Mouse (Mus musculus): ENCODE data around the gene Eif2a. TPM values are rescaled to one million over a fixed set of nuclear protein-coding genes. Genes with fewer than 3 reads are reported as not detected.

Gene Eif2a
- polyA plus RNA-seq, 1 experiment: 14.4 TPM

- TF ChIP-seq MYOG (IDR thresholded peaks at IDR 0.05; ENCODE audit: control insufficient read depth in 1 of 3, insufficient read depth in 1 of 3, insufficient read length in 2 of 3, low read depth in 2 of 3): no peak
- no peak for TF ChIP-seq MAX (IDR thresholded peaks at IDR 0.05; ENCODE audit: low read depth)
- Histone ChIP-seq H3ac (ENCODE audit: control insufficient read depth, insufficient read length) (no peak overlapping the region), H3K79me2 (ENCODE audit: control insufficient read depth, insufficient read depth) (peaks cover 9% of the 10 kb centered on the region), H3K4me3 (no peak overlapping the region), H3K36me3 (ENCODE audit: control insufficient read depth, insufficient read depth) (peaks cover 16% of the 10 kb centered on the region), H3K27me3 (ENCODE audit: control insufficient read depth, insufficient read depth, insufficient read length) (no peaks in the 10 kb centered on the region), H3K4me2 (ENCODE audit: low read depth) (no peak overlapping the region)
Observed at GRCm38 (mm10) chr3:58519536-58519935, 6.1 kb upstream of the Eif2a start.

DNA sequence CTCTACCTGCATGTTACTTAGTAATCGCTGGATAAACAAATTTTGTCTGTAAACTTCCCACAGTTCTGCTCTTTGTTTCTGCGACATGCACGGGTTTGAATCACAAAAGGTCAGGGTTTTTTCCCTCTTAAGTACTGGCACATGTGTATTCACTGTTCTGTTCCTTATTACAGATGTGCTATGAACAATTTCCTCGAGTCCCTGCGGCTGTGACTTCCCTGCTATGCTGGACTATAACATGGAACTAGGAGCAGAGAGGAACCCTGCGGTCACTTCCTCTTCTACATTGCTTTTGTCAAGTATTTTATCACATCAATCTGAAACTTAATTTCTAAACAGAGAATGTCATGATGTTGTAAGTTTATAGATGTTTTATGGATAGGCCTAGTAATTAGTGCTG is 5.3 kb upstream of the Eif2a start:
- Histone ChIP-seq H3K27me3 (ENCODE audit: control insufficient read depth, insufficient read depth, insufficient read length) (no peaks in the 10 kb centered on the region), H3K36me3 (ENCODE audit: control insufficient read depth, insufficient read depth) (peaks cover 16% of the 10 kb centered on the region), H3K79me2 (ENCODE audit: control insufficient read depth, insufficient read depth) (peaks cover 16% of the 10 kb centered on the region), H3K4me2 (ENCODE audit: low read depth) (no peak overlapping the region), H3ac (ENCODE audit: control insufficient read depth, insufficient read length) (no peak overlapping the region), H3K4me3 (no peak overlapping the region)
- TF ChIP-seq MYOD1 (IDR thresholded peaks at IDR 0.05; ENCODE audit: control insufficient read depth in 1 of 3, insufficient read length in 2 of 3, low read depth in 2 of 3) (no peak), MYOG (IDR thresholded peaks at IDR 0.05; ENCODE audit: control insufficient read depth in 1 of 3, insufficient read depth in 1 of 3, insufficient read length in 2 of 3, low read depth in 2 of 3) (no peak), USF1 (IDR thresholded peaks at IDR 0.05; ENCODE audit: low read depth) (no peak), TCF3 (IDR thresholded peaks at IDR 0.05; ENCODE audit: insufficient read length, low read depth) (no peak), CEBPB (IDR thresholded peaks at IDR 0.05; ENCODE audit: insufficient read depth, poor library complexity, severe bottlenecking) (no peak), SRF (IDR thresholded peaks at IDR 0.05; ENCODE audit: control insufficient read depth, insufficient read length, low read depth) (no peak), REST (IDR thresholded peaks at IDR 0.05; ENCODE audit: insufficient read depth, insufficient read length) (no peak), TCF12 (IDR thresholded peaks at IDR 0.05; ENCODE audit: insufficient read depth, poor library complexity, severe bottlenecking) (no peak), POLR2AphosphoS2 (IDR thresholded peaks at IDR 0.05; ENCODE audit: insufficient read length, low read depth) (no peak), MAX (IDR thresholded peaks at IDR 0.05; ENCODE audit: low read depth) (no peak)

DNA sequence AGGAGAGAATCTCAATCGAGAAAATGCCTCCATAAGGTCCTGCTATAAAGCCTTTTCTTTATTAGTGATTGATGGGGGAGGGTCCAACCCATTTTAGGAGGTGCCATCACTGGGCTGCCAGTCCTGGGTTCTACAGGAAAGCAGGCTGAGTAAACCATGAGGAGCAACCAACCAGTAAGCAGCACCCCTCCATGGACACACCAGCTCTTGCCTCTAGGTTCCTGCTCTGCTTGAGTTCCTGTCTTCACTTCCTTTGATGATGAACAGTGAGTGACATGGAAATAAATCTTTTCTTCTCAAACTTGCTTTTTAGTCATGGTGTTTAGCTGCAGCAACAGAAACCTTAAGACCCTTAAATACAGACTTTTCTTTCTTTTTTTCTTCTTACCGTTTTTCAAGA is 4.3 kb upstream of the Eif2a start:
- H3K79me2 ChIP-seq (ENCODE audit: control insufficient read depth, insufficient read depth): peaks cover 23% of the 10 kb centered on the region
- TF ChIP-seq TCF3 (IDR thresholded peaks at IDR 0.05; ENCODE audit: insufficient read length, low read depth) (no peak), USF1 (IDR thresholded peaks at IDR 0.05; ENCODE audit: low read depth) (no peak), E2F4 (IDR thresholded peaks at IDR 0.05; ENCODE audit: insufficient read depth) (no peak), SRF (IDR thresholded peaks at IDR 0.05; ENCODE audit: control insufficient read depth, insufficient read length, low read depth) (no peak), TCF12 (IDR thresholded peaks at IDR 0.05; ENCODE audit: insufficient read depth, poor library complexity, severe bottlenecking) (no peak), MYOG (IDR thresholded peaks at IDR 0.05; ENCODE audit: control insufficient read depth in 1 of 3, insufficient read depth in 1 of 3, insufficient read length in 2 of 3, low read depth in 2 of 3) (no peak), POLR2AphosphoS2 (IDR thresholded peaks at IDR 0.05; ENCODE audit: insufficient read length, low read depth) (no peak), MYOD1 (IDR thresholded peaks at IDR 0.05; ENCODE audit: control insufficient read depth in 1 of 3, insufficient read length in 2 of 3, low read depth in 2 of 3) (no peak)
- H3K36me3 ChIP-seq (ENCODE audit: control insufficient read depth, insufficient read depth): peaks cover 16% of the 10 kb centered on the region
- H3K4me3 ChIP-seq: no peak overlapping the region
- no peaks in the 10 kb centered on the region for H3K27me3 ChIP-seq (ENCODE audit: control insufficient read depth, insufficient read depth, insufficient read length)
- H3K4me2 ChIP-seq (ENCODE audit: low read depth): no peak overlapping the region
- no peak overlapping the region for H3ac ChIP-seq (ENCODE audit: control insufficient read depth, insufficient read length)

DNA sequence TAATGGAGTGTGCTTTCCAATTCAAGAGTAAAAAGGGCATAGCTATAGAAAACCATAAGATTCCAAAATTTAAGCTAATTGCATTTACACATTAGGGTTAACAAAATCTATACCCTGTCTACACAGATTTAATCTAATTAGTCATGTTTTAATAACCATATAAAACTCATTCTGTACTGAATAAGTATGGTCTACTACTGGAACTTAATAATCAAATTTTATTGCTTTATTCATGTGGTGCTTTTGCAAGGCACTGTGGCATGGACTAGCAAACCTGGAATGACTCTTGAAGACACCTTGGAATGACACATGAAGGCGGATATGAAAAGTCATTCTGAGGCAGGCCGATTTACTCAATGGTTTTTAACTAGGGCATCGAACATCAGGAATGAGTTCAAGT is 2.2 kb upstream of the Eif2a start:
- Histone ChIP-seq H3K4me3 (no peak overlapping the region), H3K4me2 (ENCODE audit: low read depth) (no peak overlapping the region), H3ac (ENCODE audit: control insufficient read depth, insufficient read length) (no peak overlapping the region), H3K27me3 (ENCODE audit: control insufficient read depth, insufficient read depth, insufficient read length) (no peaks in the 10 kb centered on the region), H3K36me3 (ENCODE audit: control insufficient read depth, insufficient read depth) (peaks cover 16% of the 10 kb centered on the region), H3K79me2 (ENCODE audit: control insufficient read depth, insufficient read depth) (peaks cover 43% of the 10 kb centered on the region)
- TF ChIP-seq MYOG (IDR thresholded peaks at IDR 0.05; ENCODE audit: control insufficient read depth in 1 of 3, insufficient read depth in 1 of 3, insufficient read length in 2 of 3, low read depth in 2 of 3) (no peak), TCF12 (IDR thresholded peaks at IDR 0.05; ENCODE audit: insufficient read depth, poor library complexity, severe bottlenecking) (no peak), MAX (IDR thresholded peaks at IDR 0.05; ENCODE audit: low read depth) (no peak), POLR2A (IDR thresholded peaks at IDR 0.05; ENCODE audit: insufficient read length, low read depth) (no peak), POLR2AphosphoS2 (IDR thresholded peaks at IDR 0.05; ENCODE audit: insufficient read length, low read depth) (no peak), CEBPB (IDR thresholded peaks at IDR 0.05; ENCODE audit: insufficient read depth, poor library complexity, severe bottlenecking) (no peak), MYOD1 (IDR thresholded peaks at IDR 0.05; ENCODE audit: control insufficient read depth in 1 of 3, insufficient read length in 2 of 3, low read depth in 2 of 3) (no peak), TCF3 (IDR thresholded peaks at IDR 0.05; ENCODE audit: insufficient read length, low read depth) (no peak), USF1 (IDR thresholded peaks at IDR 0.05; ENCODE audit: low read depth) (no peak), E2F4 (IDR thresholded peaks at IDR 0.05; ENCODE audit: insufficient read depth) (no peak), REST (IDR thresholded peaks at IDR 0.05; ENCODE audit: insufficient read depth, insufficient read length) (no peak), SRF (IDR thresholded peaks at IDR 0.05; ENCODE audit: control insufficient read depth, insufficient read length, low read depth) (no peak)

GRCm38 (mm10) chr3:58524246-58524645 is 1.4 kb upstream of the Eif2a start:
- Histone ChIP-seq H3K4me3 (peak overlapping the region; percentile 53), H3K4me2 (ENCODE audit: low read depth) (peak overlapping the region; percentile 76), H3K27me3 (ENCODE audit: control insufficient read depth, insufficient read depth, insufficient read length) (no peaks in the 10 kb centered on the region), H3K36me3 (ENCODE audit: control insufficient read depth, insufficient read depth) (peaks cover 16% of the 10 kb centered on the region), H3K79me2 (ENCODE audit: control insufficient read depth, insufficient read depth) (peaks cover 46% of the 10 kb centered on the region), H3ac (ENCODE audit: control insufficient read depth, insufficient read length) (no peak overlapping the region)
- no peak for TF ChIP-seq E2F4 (IDR thresholded peaks at IDR 0.05; ENCODE audit: insufficient read depth)
- no peak for TF ChIP-seq CEBPB (IDR thresholded peaks at IDR 0.05; ENCODE audit: insufficient read depth, poor library complexity, severe bottlenecking)
- TF ChIP-seq USF1 (IDR thresholded peaks at IDR 0.05; ENCODE audit: low read depth): no peak
- TF ChIP-seq TCF3 (IDR thresholded peaks at IDR 0.05; ENCODE audit: insufficient read length, low read depth): no peak
